Mouse (Mus musculus) mature B cell (primary cell): Measurements from ENCODE around the gene Ung.

Experiments used
- in situ Hi-C: fragments of 300-500 bp; cut with MboI; formaldehyde crosslinking; loops from 2 replicates; pipeline ENCODE4 v1.14.3; 2019

Gene Ung

GRCm38 (mm10) chr5:114130211-114130605 lies at the start of gene Ung:
Gene Ung, plus strand, starts transcription at chr5:114130386.
- in situ Hi-C loops: no loop called here

- in situ Hi-C loops: no loop called here
Measured at GRCm38 (mm10) chr5:114085501-114085900, 44.7 kb upstream of the Ung start.

GRCm38 (mm10) chr5:114087875-114088480 lies 42.2 kb upstream of the Ung start:
- in situ Hi-C loops: no loop called here

- in situ Hi-C loops: no loop called here
Measured at GRCm38 (mm10) chr5:114090421-114091013, 39.7 kb upstream of the Ung start.

- in situ Hi-C loops: no loop called here
Measured at GRCm38 (mm10) chr5:114091057-114091807, 39.0 kb upstream of the Ung start, which contains the start of gene Svop. Gene Svop, minus strand, starts transcription at chr5:114091570.

- in situ Hi-C loops: no loop called here
Measured at GRCm38 (mm10) chr5:114099709-114100389, 30.3 kb upstream of the Ung start.

DNA sequence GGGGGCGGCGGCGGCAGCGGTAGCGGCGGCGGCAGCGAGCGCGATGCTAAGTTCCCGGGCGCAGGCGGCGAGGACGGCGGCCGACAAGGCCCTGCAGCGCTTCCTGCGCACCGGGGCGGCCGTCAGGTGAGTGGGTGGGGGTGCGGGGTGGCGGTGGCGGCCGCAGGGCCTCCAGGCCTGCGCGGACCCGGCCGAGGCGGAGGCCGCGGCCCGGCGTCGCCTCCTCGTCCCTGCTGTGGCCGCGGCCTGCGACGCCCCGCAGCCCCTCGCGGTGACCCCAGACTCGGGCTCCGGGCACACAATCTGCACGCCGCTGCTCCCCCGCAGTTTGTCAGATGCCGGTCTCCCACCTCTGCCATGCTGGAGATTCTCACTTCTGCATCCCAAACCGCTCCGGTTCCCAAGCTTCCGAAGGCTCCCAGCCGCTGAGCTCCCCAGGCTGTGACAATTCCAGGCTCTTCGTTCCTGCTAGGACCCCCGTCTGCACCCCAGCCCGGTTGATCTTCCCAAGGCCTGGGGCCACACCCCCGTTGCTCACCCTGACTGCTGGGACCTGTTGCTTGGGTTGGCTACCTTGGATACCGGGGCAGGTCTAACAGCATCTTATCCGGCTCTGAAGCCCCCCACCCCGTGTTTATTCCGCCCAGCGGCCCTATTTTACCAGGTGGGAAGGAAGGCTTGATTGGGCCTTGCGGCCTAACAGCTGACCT lies 29.6 kb upstream of the Ung start:
- in situ Hi-C loops: no loop called here

GRCm38 (mm10) chr5:114101873-114102272 lies 28.3 kb upstream of the Ung start:
- in situ Hi-C loops: no loop called here

- in situ Hi-C loops: no loop called here
Measured at GRCm38 (mm10) chr5:114102807-114103206, 27.4 kb upstream of the Ung start.

- in situ Hi-C loops: no loop called here
Measured at GRCm38 (mm10) chr5:114106391-114106935, 23.7 kb upstream of the Ung start.

- in situ Hi-C loops: no loop called here
Measured at GRCm38 (mm10) chr5:114113334-114113733, 16.9 kb upstream of the Ung start.

GRCm38 (mm10) chr5:114115030-114115429 lies 15.2 kb upstream of the Ung start:
- in situ Hi-C loops: no loop called here

DNA sequence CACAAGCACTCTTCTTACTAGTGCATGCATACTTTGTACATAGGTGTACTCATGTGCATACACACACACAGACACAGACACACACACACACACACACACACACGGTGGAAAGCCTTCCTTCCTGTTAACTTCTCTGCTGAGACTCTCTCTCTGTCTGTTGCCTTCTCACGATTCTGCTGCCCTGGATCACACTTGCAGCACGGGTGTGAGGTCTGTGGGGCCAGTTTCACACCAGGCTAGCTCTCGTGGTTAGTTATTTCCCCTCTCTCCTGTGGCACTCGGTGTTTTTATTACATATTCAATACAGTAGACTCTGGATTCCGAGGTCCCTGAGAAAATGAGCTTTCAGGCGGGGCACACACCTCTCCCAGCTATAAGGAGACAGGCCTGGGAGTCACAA lies 13.6 kb upstream of the Ung start:
- in situ Hi-C loops: no loop called here

GRCm38 (mm10) chr5:114119806-114120205 lies 10.4 kb upstream of the Ung start:
- in situ Hi-C loops: no loop called here

DNA sequence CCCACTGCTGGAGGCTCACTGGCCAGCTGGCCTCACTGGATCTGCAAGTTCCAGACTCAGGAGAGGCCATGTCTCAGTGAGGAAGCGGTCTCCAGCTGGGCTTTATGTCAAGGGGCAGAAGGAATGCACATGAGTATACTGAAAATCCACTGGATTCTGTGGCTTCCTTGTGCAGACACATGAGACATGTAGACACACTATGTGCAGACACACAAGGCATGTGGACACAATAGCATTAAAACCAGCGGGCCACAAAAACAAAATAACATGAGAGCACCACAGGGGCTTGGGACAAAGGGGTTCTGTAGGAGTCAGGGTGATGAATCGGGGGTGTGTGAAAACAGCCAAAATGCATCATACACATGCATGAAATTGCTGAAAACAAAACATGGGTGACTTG lies 4.2 kb upstream of the Ung start:
- in situ Hi-C loops: no loop called here

- in situ Hi-C loops: no loop called here
Measured at GRCm38 (mm10) chr5:114126499-114127244, 3.5 kb upstream of the Ung start.

GRCm38 (mm10) chr5:114127374-114128349 lies 2.5 kb upstream of the Ung start, which contains the start of gene Alkbh2:
Gene Alkbh2, minus strand, starts transcription at chr5:114128218.
- in situ Hi-C loops: no loop called here

DNA sequence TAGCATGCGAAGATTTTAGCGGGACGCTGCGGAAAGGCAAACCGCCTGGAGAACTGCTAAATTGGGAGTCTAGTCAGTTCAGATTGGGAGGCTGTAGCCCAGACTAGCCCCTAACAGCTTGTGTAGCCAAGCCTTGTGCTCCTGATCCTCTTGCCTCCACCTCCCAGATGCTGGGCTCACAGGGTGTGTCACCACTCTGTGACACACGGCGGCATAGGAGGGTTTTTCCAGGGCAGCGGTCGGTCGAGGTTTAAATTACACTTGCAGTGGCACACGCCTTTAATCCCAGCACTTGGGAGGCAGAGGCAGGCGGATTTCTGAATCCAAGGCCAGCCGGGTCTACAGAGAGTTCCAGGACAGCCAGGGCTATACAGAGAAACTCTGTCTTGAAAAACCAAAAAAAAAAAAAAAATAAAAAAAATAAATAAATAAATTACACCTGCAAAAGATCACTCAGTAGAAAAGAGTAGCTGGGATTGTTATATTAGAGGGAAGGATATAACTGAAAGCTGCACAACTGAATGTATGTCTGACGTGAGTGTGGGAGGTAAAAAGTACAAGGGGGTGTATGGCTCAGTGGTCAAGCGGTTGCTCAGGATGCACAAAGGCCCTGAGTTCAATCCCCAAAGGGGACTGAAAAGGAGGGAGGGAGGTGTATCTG lies 506 bp upstream of the Ung start:
- in situ Hi-C loops: no loop called here
